Mouse (Mus musculus) liver, adult 10 weeks (tissue): Measurements from ENCODE around the gene Homer1. TPM values are rescaled to one million over a fixed set of nuclear protein-coding genes. Genes with fewer than 3 reads are reported as not detected.

Experiments used
- polyA plus RNA-seq: library from polyadenylated mRNA; stranded (reverse); fragments of 350-450 nt; fragmentation: Illumina TruSeq; extraction: RNeasy Lipid Tissue Mini Kit (QIAGEN cat#74804); gene quantifications from one replicate; pipeline ENCODE4 v1.2.3, GENCODE M21; 2014; ENCODE audit warnings: low read depth, low replicate concordance

Homer1 gene
- polyA plus RNA-seq: 14.8 TPM

DNA sequence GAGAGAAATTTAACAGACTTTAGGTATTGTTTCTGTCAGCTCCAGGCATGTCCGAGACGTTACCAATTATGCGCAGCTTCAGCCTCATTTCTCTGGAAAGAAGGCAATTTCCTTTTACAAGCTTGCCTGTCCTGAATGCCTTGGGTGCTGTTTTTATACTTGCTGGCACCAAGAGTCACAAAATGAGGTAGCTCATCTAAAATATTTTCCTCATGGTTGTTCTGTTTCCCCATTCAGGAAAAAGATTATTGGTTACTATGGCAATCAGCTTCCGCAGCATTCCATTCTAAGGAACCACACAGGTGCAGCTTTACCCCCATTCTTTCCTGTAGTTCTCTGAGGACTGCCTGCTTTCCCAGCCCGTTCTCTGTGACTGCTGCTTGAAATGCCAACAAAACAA, at the start of gene Homer1:
Gene Homer1 (plus strand): TSS at position 320 of the 400 bp plus-strand sequence.

Other genes starting within 250 kb of the Homer1 start
- not detected for gene Cmya5, start 154.9 kb upstream of the Homer1 start, polyA plus RNA-seq
- gene Tent2, start 107.2 kb upstream of the Homer1 start, polyA plus RNA-seq: 75.9 TPM
- 14.4 TPM for gene Jmy, start 200.2 kb downstream of the Homer1 start, polyA plus RNA-seq